Mouse (Mus musculus): ENCODE results near the gene Micu2. TPM values are rescaled to one million over a fixed set of nuclear protein-coding genes. Genes with fewer than 3 reads are reported as not detected.
"Not testable (repeated sequence)": the region's sequence is repeated elsewhere in the genome, so short reads cannot be mapped to it uniquely, and the experiment has no call there.

The Micu2 gene
- polyA plus RNA-seq, 1 experiment: 46.0 TPM

- peaks cover 9% of the 10 kb centered on the region for H3K9me3 ChIP-seq
- H3K27me3 ChIP-seq (replicated peaks): no peaks in the 10 kb centered on the region
- TF ChIP-seq FLI1 (IDR thresholded peaks at IDR 0.05; ENCODE audit: low read length) (no peak), GATA1 (IDR thresholded peaks at IDR 0.05; ENCODE audit: borderline replicate concordance, low read length) (no peak)
- peaks cover 93% of the 10 kb centered on the region for H3K36me3 ChIP-seq (replicated peaks; ENCODE audit: low read length)
- H3K4me3 ChIP-seq (replicated peaks): no peak overlapping the region
- peaks cover 23% of the 10 kb centered on the region; the same call in 1 of the 2 replicates for H3K4me1 ChIP-seq
Observed at GRCm38 (mm10) chr14:57920568-57921310, 78.3 kb downstream of the Micu2 start.

DNA sequence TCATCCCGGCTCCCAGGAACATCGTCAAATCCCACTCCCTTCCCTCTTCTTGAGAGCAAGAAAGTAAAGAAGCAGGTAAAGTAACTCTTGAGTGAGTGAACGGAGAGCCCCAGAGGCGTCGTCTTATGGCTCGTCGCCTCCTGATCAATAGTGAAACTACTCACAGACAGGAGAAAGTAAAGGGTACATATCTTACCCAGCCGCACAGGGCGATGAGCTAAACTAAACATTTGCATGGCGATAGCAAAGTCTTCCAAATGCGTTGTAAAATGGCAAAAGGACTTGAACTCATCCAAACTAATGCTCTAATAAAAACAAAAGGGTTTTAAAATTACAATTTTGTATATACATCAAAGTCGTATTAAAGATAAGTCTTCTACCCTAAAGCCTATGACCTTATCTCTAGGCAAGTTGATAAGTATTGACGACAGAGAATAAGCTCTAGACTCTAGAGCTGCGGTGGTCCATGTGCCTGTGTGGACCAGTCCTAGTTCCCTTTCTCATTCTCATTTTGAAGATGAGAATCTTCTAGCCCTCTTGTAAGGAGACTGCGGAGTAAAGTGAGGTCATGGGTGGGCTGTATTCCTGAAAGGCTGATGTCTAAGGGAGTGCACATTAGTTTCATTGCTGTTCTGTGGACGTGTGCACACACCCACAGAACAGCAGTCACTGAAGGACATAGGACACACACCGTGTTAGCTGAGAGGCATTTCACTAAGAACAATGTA lies 79.8 kb downstream of the Micu2 start:
- H3K9me3 ChIP-seq: peaks cover 9% of the 10 kb centered on the region
- TF ChIP-seq FLI1 (IDR thresholded peaks at IDR 0.05; ENCODE audit: low read length): no peak
- TF ChIP-seq GATA1 (IDR thresholded peaks at IDR 0.05; ENCODE audit: borderline replicate concordance, low read length): no peak
- H3K4me3 ChIP-seq (replicated peaks): no peak overlapping the region
- H3K36me3 ChIP-seq (replicated peaks; ENCODE audit: low read length): peaks cover 91% of the 10 kb centered on the region
- no peaks in the 10 kb centered on the region for H3K27me3 ChIP-seq (replicated peaks)
- H3K4me1 ChIP-seq: peaks cover 23% of the 10 kb centered on the region; the same call in 1 of the 2 replicates

GRCm38 (mm10) chr14:57915341-57915740 lies 83.7 kb downstream of the Micu2 start:
- Histone ChIP-seq H3K4me1 (peaks cover 18% of the 10 kb centered on the region), H3K36me3 (replicated peaks; ENCODE audit: low read length) (peaks cover 53% of the 10 kb centered on the region), H3K4me3 (replicated peaks) (no peak overlapping the region), H3K27me3 (replicated peaks) (no peaks in the 10 kb centered on the region), H3K9me3 (no peaks in the 10 kb centered on the region)
- no peak for TF ChIP-seq FLI1 (IDR thresholded peaks at IDR 0.05; ENCODE audit: low read length)
- TF ChIP-seq GATA1 (IDR thresholded peaks at IDR 0.05; ENCODE audit: borderline replicate concordance, low read length): no peak

GRCm38 (mm10) chr14:57912211-57913007 lies 86.7 kb downstream of the Micu2 start:
- H3K9me3 ChIP-seq; H3K27me3 ChIP-seq (replicated peaks): not testable (repeated sequence)
- peaks cover 28% of the 10 kb centered on the region for H3K36me3 ChIP-seq (replicated peaks; ENCODE audit: low read length)
- peak overlapping the region; percentile 38 for H3K4me3 ChIP-seq (replicated peaks)
- peaks cover 46% of the 10 kb centered on the region for H3K4me1 ChIP-seq

DNA sequence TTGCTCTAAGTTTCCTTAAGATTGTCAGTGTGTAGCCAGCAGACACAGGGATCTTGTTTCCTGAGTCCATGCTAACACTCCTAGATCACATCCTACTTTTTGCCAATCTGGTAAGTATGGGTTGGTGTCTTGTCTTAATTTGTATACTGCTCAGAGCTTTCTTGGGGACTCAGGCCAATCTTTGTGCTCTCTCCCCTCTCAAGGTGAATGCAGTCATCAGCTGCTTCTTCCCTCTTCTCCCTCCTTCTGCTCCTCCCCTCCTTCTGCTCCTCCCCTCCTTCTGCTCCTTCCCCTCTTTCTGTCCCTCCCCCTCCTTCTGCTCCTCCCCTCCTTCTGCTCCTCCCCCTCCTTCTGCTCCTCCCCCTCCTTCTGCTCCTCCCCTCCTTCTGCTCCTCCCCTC lies 87.3 kb downstream of the Micu2 start:
- peaks cover 46% of the 10 kb centered on the region for H3K4me1 ChIP-seq
- H3K4me3 ChIP-seq (replicated peaks): peak overlapping the region; percentile 68
- not testable (repeated sequence) for H3K9me3 ChIP-seq; H3K27me3 ChIP-seq (replicated peaks)
- H3K36me3 ChIP-seq (replicated peaks; ENCODE audit: low read length): peaks cover 21% of the 10 kb centered on the region

GRCm38 (mm10) chr14:57911316-57911715 lies 87.7 kb downstream of the Micu2 start:
- Histone ChIP-seq H3K4me1 (peaks cover 46% of the 10 kb centered on the region), H3K9me3 (no peaks in the 10 kb centered on the region), H3K27me3 (replicated peaks) (no peaks in the 10 kb centered on the region), H3K36me3 (replicated peaks; ENCODE audit: low read length) (peaks cover 17% of the 10 kb centered on the region), H3K4me3 (replicated peaks) (peak overlapping the region; percentile 68)
- TF ChIP-seq FLI1 (IDR thresholded peaks at IDR 0.05; ENCODE audit: low read length): no peak
- TF ChIP-seq GATA1 (IDR thresholded peaks at IDR 0.05; ENCODE audit: borderline replicate concordance, low read length): no peak

- Histone ChIP-seq H3K4me1 (peaks cover 46% of the 10 kb centered on the region), H3K9me3 (no peaks in the 10 kb centered on the region), H3K36me3 (replicated peaks; ENCODE audit: low read length) (peaks cover 9% of the 10 kb centered on the region), H3K27me3 (replicated peaks) (no peaks in the 10 kb centered on the region), H3K4me3 (replicated peaks) (peak overlapping the region; percentile 88)
- TF ChIP-seq FLI1 (IDR thresholded peaks at IDR 0.05; ENCODE audit: low read length): no peak
- no peak for TF ChIP-seq GATA1 (IDR thresholded peaks at IDR 0.05; ENCODE audit: borderline replicate concordance, low read length)
Observed at GRCm38 (mm10) chr14:57910501-57911068, 88.5 kb downstream of the Micu2 start.

GRCm38 (mm10) chr14:57909297-57909696 lies 89.8 kb downstream of the Micu2 start:
- H3K4me3 ChIP-seq (replicated peaks): no peak overlapping the region
- no peaks in the 10 kb centered on the region for H3K36me3 ChIP-seq (replicated peaks; ENCODE audit: low read length)
- no peaks in the 10 kb centered on the region for H3K27me3 ChIP-seq (replicated peaks)
- peaks cover 2% of the 10 kb centered on the region; the same call in 1 of the 2 replicates for H3K9me3 ChIP-seq
- no peak for TF ChIP-seq FLI1 (IDR thresholded peaks at IDR 0.05; ENCODE audit: low read length)
- TF ChIP-seq GATA1 (IDR thresholded peaks at IDR 0.05; ENCODE audit: borderline replicate concordance, low read length): no peak
- H3K4me1 ChIP-seq: peaks cover 51% of the 10 kb centered on the region

DNA sequence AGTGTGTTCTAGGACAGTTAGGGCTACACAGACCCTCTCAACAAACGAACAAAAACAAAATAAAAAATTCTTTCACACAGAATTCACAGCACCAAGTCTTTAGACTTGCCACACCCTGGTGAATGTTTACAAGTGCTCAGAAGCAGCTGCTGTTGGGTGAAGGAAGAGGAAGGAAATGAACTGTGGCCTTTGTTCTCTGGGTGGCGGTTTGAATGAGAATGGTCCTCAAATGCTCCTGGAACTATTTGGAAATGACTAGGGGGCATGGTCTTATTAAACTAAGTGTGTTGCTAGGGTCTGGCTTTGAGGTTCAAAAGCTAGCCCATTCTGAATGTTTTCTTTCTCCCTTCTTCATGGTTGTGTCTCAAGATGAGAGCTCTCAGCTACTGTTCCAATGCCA lies 90.6 kb downstream of the Micu2 start:
- no peak overlapping the region for H3K4me3 ChIP-seq (replicated peaks)
- TF ChIP-seq FLI1 (IDR thresholded peaks at IDR 0.05; ENCODE audit: low read length): no peak
- TF ChIP-seq GATA1 (IDR thresholded peaks at IDR 0.05; ENCODE audit: borderline replicate concordance, low read length): no peak
- H3K9me3 ChIP-seq: peaks cover 4% of the 10 kb centered on the region; the same call in 1 of the 2 replicates
- no peaks in the 10 kb centered on the region for H3K27me3 ChIP-seq (replicated peaks)
- no peaks in the 10 kb centered on the region for H3K36me3 ChIP-seq (replicated peaks; ENCODE audit: low read length)
- peaks cover 48% of the 10 kb centered on the region for H3K4me1 ChIP-seq
